Mouse (Mus musculus): Measurements from ENCODE around the gene Osbpl3.

GRCm38 (mm10) chr6:50504711-50505110 is 48.7 kb upstream of the Osbpl3 start:
- no peak for TF ChIP-seq CTCF (IDR thresholded peaks at IDR 0.05; ENCODE audit: control insufficient read depth, insufficient read depth, insufficient replicate concordance, low read depth, low read length)
- no peak for TF ChIP-seq POLR2A (IDR thresholded peaks at IDR 0.05; ENCODE audit: control insufficient read depth, low read depth, low read length)
